Mouse (Mus musculus): ENCODE measurements around the gene Fam131c. TPM values are rescaled to one million over a fixed set of nuclear protein-coding genes. Genes with fewer than 3 reads are reported as not detected.

Gene Fam131c
- polyA plus RNA-seq, 1 experiment = 18.2 TPM

- H3K27ac ChIP-seq (ENCODE audit: insufficient read depth, low read length) = no peak within 1 kb of the TSS
- H3K27me3 ChIP-seq (ENCODE audit: control insufficient read depth, insufficient read depth, low read length) = no peaks in the 10 kb centered on the region
- WGBS = 65% methylated on average over 12 of the region's 12 CpGs
- DNase-seq = no peak
- TF ChIP-seq CTCF (IDR thresholded peaks at IDR 0.05; ENCODE audit: borderline replicate concordance, insufficient read depth, low read depth, low read length) = no peak
- no peak for TF ChIP-seq POLR2A (IDR thresholded peaks at IDR 0.05; ENCODE audit: borderline replicate concordance, insufficient read depth, low read length)
- no peaks in the 10 kb centered on the region for H3K4me1 ChIP-seq (ENCODE audit: control insufficient read depth, insufficient read depth, low read length)
- H3K4me3 ChIP-seq (replicated peaks; ENCODE audit: insufficient read depth, low read depth, low read length) = no peak within 1 kb of the TSS
These were observed 30.5 kb downstream of the Fam131c start, which contains the start of gene Clcnka for GRCm38 (mm10) chr4:141398545-141398944. TSS of gene Clcnka (minus strand) at chr4:141398724.

- DNase-seq = no peak
- H3K4me1 ChIP-seq (ENCODE audit: control insufficient read depth, insufficient read depth, low read length) = 0 out of 2 replicates have a peak, but pooled peaks cover 2% of the 10 kb centered on the region
- TF ChIP-seq CTCF (IDR thresholded peaks at IDR 0.05; ENCODE audit: borderline replicate concordance, insufficient read depth, low read depth, low read length) (no peak), POLR2A (IDR thresholded peaks at IDR 0.05; ENCODE audit: borderline replicate concordance, insufficient read depth, low read length) (no peak)
- no peak overlapping the region for H3K4me3 ChIP-seq (replicated peaks; ENCODE audit: insufficient read depth, low read depth, low read length)
- no peak overlapping the region for H3K27ac ChIP-seq (ENCODE audit: insufficient read depth, low read length)
- no peaks in the 10 kb centered on the region for H3K27me3 ChIP-seq (ENCODE audit: control insufficient read depth, insufficient read depth, low read length)
- 88% methylated on average over 15 of the region's 15 CpGs for WGBS
These were observed 32.2 kb downstream of the Fam131c start for GRCm38 (mm10) chr4:141400171-141400570.

- Histone ChIP-seq H3K27ac (ENCODE audit: insufficient read depth, low read length) (no peak overlapping the region), H3K27me3 (ENCODE audit: control insufficient read depth, insufficient read depth, low read length) (no peaks in the 10 kb centered on the region), H3K4me3 (replicated peaks; ENCODE audit: insufficient read depth, low read depth, low read length) (no peak overlapping the region), H3K4me1 (ENCODE audit: control insufficient read depth, insufficient read depth, low read length) (0 out of 2 replicates have a peak, but pooled peaks cover 2% of the 10 kb centered on the region)
- WGBS = 14% methylated on average over 15 of the region's 15 CpGs
- TF ChIP-seq POLR2A (IDR thresholded peaks at IDR 0.05; ENCODE audit: borderline replicate concordance, insufficient read depth, low read length) = no peak
- peak; percentile 100 for TF ChIP-seq CTCF (IDR thresholded peaks at IDR 0.05; ENCODE audit: borderline replicate concordance, insufficient read depth, low read depth, low read length)
- peak; percentile 70 to 88 for DNase-seq
These were observed 36.7 kb downstream of the Fam131c start for GRCm38 (mm10) chr4:141404518-141405313.

GRCm38 (mm10) chr4:141405314-141405622 lies 37.2 kb downstream of the Fam131c start:
- DNase-seq = no peak

GRCm38 (mm10) chr4:141406516-141407299 lies 38.7 kb downstream of the Fam131c start:
- no peak for TF ChIP-seq POLR2A (IDR thresholded peaks at IDR 0.05; ENCODE audit: borderline replicate concordance, insufficient read depth, low read length)
- TF ChIP-seq CTCF (IDR thresholded peaks at IDR 0.05; ENCODE audit: borderline replicate concordance, insufficient read depth, low read depth, low read length) = peak; percentile 33; the same call in 1 of the 2 replicates
- Histone ChIP-seq H3K27ac (ENCODE audit: insufficient read depth, low read length) (no peak overlapping the region), H3K4me1 (ENCODE audit: control insufficient read depth, insufficient read depth, low read length) (0 out of 2 replicates have a peak, but pooled peaks cover 2% of the 10 kb centered on the region), H3K4me3 (replicated peaks; ENCODE audit: insufficient read depth, low read depth, low read length) (no peak overlapping the region), H3K27me3 (ENCODE audit: control insufficient read depth, insufficient read depth, low read length) (no peaks in the 10 kb centered on the region)
- 49% methylated on average over 14 of the region's 14 CpGs for WGBS
- DNase-seq = no peak

More at GRCm38 (mm10) chr4:141405314-141405622, 37.2 kb downstream of the Fam131c start:
- no peak overlapping the region for H3K4me3 ChIP-seq (replicated peaks; ENCODE audit: insufficient read depth, low read depth, low read length)
- TF ChIP-seq POLR2A (IDR thresholded peaks at IDR 0.05; ENCODE audit: borderline replicate concordance, insufficient read depth, low read length) = no peak
- no peak for TF ChIP-seq CTCF (IDR thresholded peaks at IDR 0.05; ENCODE audit: borderline replicate concordance, insufficient read depth, low read depth, low read length)
- 80% methylated on average over 3 of the region's 3 CpGs for WGBS
- H3K27ac ChIP-seq (ENCODE audit: insufficient read depth, low read length) = no peak overlapping the region
- H3K4me1 ChIP-seq (ENCODE audit: control insufficient read depth, insufficient read depth, low read length) = 0 out of 2 replicates have a peak, but pooled peaks cover 2% of the 10 kb centered on the region
- H3K27me3 ChIP-seq (ENCODE audit: control insufficient read depth, insufficient read depth, low read length) = no peaks in the 10 kb centered on the region

GRCm38 (mm10) chr4:141408577-141408976 lies 40.6 kb downstream of the Fam131c start:
- WGBS = 93% methylated on average over 3 of the region's 3 CpGs
- Histone ChIP-seq H3K27me3 (ENCODE audit: control insufficient read depth, insufficient read depth, low read length) (no peaks in the 10 kb centered on the region), H3K4me3 (replicated peaks; ENCODE audit: insufficient read depth, low read depth, low read length) (no peak overlapping the region), H3K27ac (ENCODE audit: insufficient read depth, low read length) (no peak overlapping the region), H3K4me1 (ENCODE audit: control insufficient read depth, insufficient read depth, low read length) (0 out of 2 replicates have a peak, but pooled peaks cover 2% of the 10 kb centered on the region)
- TF ChIP-seq CTCF (IDR thresholded peaks at IDR 0.05; ENCODE audit: borderline replicate concordance, insufficient read depth, low read depth, low read length) = no peak
- TF ChIP-seq POLR2A (IDR thresholded peaks at IDR 0.05; ENCODE audit: borderline replicate concordance, insufficient read depth, low read length) = no peak
- no peak for DNase-seq

GRCm38 (mm10) chr4:141411430-141411992 lies 43.5 kb downstream of the Fam131c start:
- DNase-seq = no peak
- H3K27ac ChIP-seq (ENCODE audit: insufficient read depth, low read length) = no peak overlapping the region
- no peak overlapping the region for H3K4me3 ChIP-seq (replicated peaks; ENCODE audit: insufficient read depth, low read depth, low read length)
- no peaks in the 10 kb centered on the region for H3K27me3 ChIP-seq (ENCODE audit: control insufficient read depth, insufficient read depth, low read length)
- TF ChIP-seq POLR2A (IDR thresholded peaks at IDR 0.05; ENCODE audit: borderline replicate concordance, insufficient read depth, low read length) (no peak), CTCF (IDR thresholded peaks at IDR 0.05; ENCODE audit: borderline replicate concordance, insufficient read depth, low read depth, low read length) (peak; percentile 19; the same call in 1 of the 2 replicates)
- no peaks in the 10 kb centered on the region for H3K4me1 ChIP-seq (ENCODE audit: control insufficient read depth, insufficient read depth, low read length)
- 26% methylated on average over 22 of the region's 22 CpGs for WGBS
